ENCODE assay signal across 8 mouse cellular contexts in genomic region chr10:111925489-111925860, GRCm38 (mm10). TPM values are rescaled to one million over a fixed set of nuclear protein-coding genes. Genes with fewer than 3 reads are reported as not detected.
DNase-seq lines count a peak whose midpoint lies in the region; ATAC-seq lines count a peak whose summit lies in the region.

No protein-coding gene starts in this region.

- 4% methylated on average over 10 of the region's 10 CpGs for WGBS in heart, embryonic 13.5 days
- WGBS in kidney, embryonic 16.5 days, result 2% methylated on average over 10 of the region's 10 CpGs
- WGBS in limb, embryonic 15.5 days, result 3% methylated on average over 10 of the region's 10 CpGs
- 4% methylated on average over 10 of the region's 10 CpGs for WGBS in stomach, embryonic 16.5 days

- peak; percentile 66 for DNase-seq in CD4-positive helper T cell, adult 2 months (ENCODE audit: low read depth, low spot score)
- peak; percentile 67 for DNase-seq in brain, embryonic 18.5 days (ENCODE audit: low read depth, low spot score)
- peak; percentile 68 for DNase-seq in fibroblast of lung, adult 2 months (ENCODE audit: low read depth)
- peak; percentile 94 for DNase-seq in neural tube, embryonic 10.5 days (ENCODE audit: extremely low spot score, low spot score)

- H3K27ac ChIP-seq in heart, embryonic 13.5 days (replicated peaks), result no peak overlapping the region
- no peak overlapping the region for H3K27ac ChIP-seq in kidney, embryonic 16.5 days (ENCODE audit: low read length)
- no peak overlapping the region for H3K27ac ChIP-seq in limb, embryonic 15.5 days
- peak overlapping the region; percentile 66; the same call in 1 of the 2 replicates for H3K27ac ChIP-seq in stomach, embryonic 16.5 days (ENCODE audit: low read length)

- H3K9me3 ChIP-seq in heart, embryonic 13.5 days, result no peaks in the 10 kb centered on the region
- no peaks in the 10 kb centered on the region for H3K9me3 ChIP-seq in kidney, embryonic 16.5 days (ENCODE audit: low read length)
- H3K9me3 ChIP-seq in limb, embryonic 15.5 days, result no peaks in the 10 kb centered on the region
- H3K9me3 ChIP-seq in stomach, embryonic 16.5 days (replicated peaks; ENCODE audit: control insufficient read depth, low read length), result no peaks in the 10 kb centered on the region

- peaks cover 20% of the 10 kb centered on the region for H3K4me1 ChIP-seq in heart, embryonic 13.5 days
- peaks cover 27% of the 10 kb centered on the region for H3K4me1 ChIP-seq in kidney, embryonic 16.5 days (ENCODE audit: insufficient read depth, low read length)
- peaks cover 16% of the 10 kb centered on the region for H3K4me1 ChIP-seq in limb, embryonic 15.5 days
- peaks cover 10% of the 10 kb centered on the region for H3K4me1 ChIP-seq in stomach, embryonic 16.5 days (ENCODE audit: control insufficient read depth, insufficient read depth, low read length)

- 0 out of 2 replicates have a peak, but pooled peaks cover 4% of the 10 kb centered on the region for H3K27me3 ChIP-seq in heart, embryonic 13.5 days (replicated peaks)
- H3K27me3 ChIP-seq in kidney, embryonic 16.5 days (ENCODE audit: insufficient read depth, low read length), result 0 out of 2 replicates have a peak, but pooled peaks cover 6% of the 10 kb centered on the region
- no peaks in the 10 kb centered on the region for H3K27me3 ChIP-seq in limb, embryonic 15.5 days
- H3K27me3 ChIP-seq in stomach, embryonic 16.5 days (ENCODE audit: control insufficient read depth, insufficient read depth, low read length), result no peaks in the 10 kb centered on the region

- ATAC-seq in heart, embryonic 13.5 days (ENCODE audit: extremely low read depth, insufficient number of reproducible peaks, low FRiP score, low TSS enrichment), result no peak
- ATAC-seq in kidney, embryonic 16.5 days (ENCODE audit: low FRiP score, low TSS enrichment), result peak; percentile 62; the same call in 1 of the 2 replicates
- peak; percentile 61; the same call in 1 of the 2 replicates for ATAC-seq in limb, embryonic 15.5 days (ENCODE audit: insufficient number of reproducible peaks, low FRiP score, low TSS enrichment, low read depth)
- ATAC-seq in stomach, embryonic 16.5 days (ENCODE audit: insufficient read depth, low FRiP score), result peak; percentile 62; the same call in 1 of the 2 replicates

- H3K9ac ChIP-seq in heart, embryonic 13.5 days, result no peak overlapping the region; the same call in 1 of the 2 replicates
- H3K9ac ChIP-seq in kidney, embryonic 16.5 days (replicated peaks; ENCODE audit: low read length), result no peak overlapping the region
- H3K9ac ChIP-seq in limb, embryonic 15.5 days, result no peak overlapping the region
- no peak overlapping the region for H3K9ac ChIP-seq in stomach, embryonic 16.5 days (ENCODE audit: low read length)

- H3K4me2 ChIP-seq in heart, embryonic 13.5 days, result peak overlapping the region; percentile 46
- H3K4me2 ChIP-seq in kidney, embryonic 16.5 days (replicated peaks; ENCODE audit: low read depth, low read length), result peak overlapping the region; percentile 43
- H3K4me2 ChIP-seq in limb, embryonic 15.5 days, result peak overlapping the region; percentile 39
- peak overlapping the region; percentile 44 for H3K4me2 ChIP-seq in stomach, embryonic 16.5 days (ENCODE audit: low read depth, low read length)

- no peaks in the 10 kb centered on the region for H3K36me3 ChIP-seq in heart, embryonic 13.5 days
- H3K36me3 ChIP-seq in kidney, embryonic 16.5 days (ENCODE audit: insufficient read depth, low read length), result no peaks in the 10 kb centered on the region
- H3K36me3 ChIP-seq in limb, embryonic 15.5 days, result no peaks in the 10 kb centered on the region
- no peaks in the 10 kb centered on the region for H3K36me3 ChIP-seq in stomach, embryonic 16.5 days (ENCODE audit: control insufficient read depth, insufficient read depth, low read length)

- H3K4me3 ChIP-seq in heart, embryonic 13.5 days, result no peak overlapping the region
- no peak overlapping the region; the same call in 1 of the 2 replicates for H3K4me3 ChIP-seq in kidney, embryonic 16.5 days (ENCODE audit: low read length)
- peak overlapping the region; percentile 17; the same call in 1 of the 2 replicates for H3K4me3 ChIP-seq in limb, embryonic 15.5 days
- peak overlapping the region; percentile 16; the same call in 1 of the 2 replicates for H3K4me3 ChIP-seq in stomach, embryonic 16.5 days (replicated peaks; ENCODE audit: low read length)

RNA-seq across cellular contexts. Expression of gene Krr1, which starts 47.0 kb away (rescaled TPM):
- 22.7 and 25.9 TPM in 2 replicates for polyA plus RNA-seq in heart, embryonic 13.5 days (2015; fragmentation: Nextera tagmentation; extraction: Ambion mirVana)
- 48.7 and 49.2 TPM in 2 replicates for polyA plus RNA-seq in kidney, embryonic 16.5 days (2015; fragmentation: Nextera tagmentation; extraction: Ambion mirVana)
- polyA plus RNA-seq in limb, embryonic 15.5 days (2015; fragmentation: Nextera tagmentation; extraction: Ambion mirVana), result 38.5 and 42.9 TPM in 2 replicates
- polyA plus RNA-seq in stomach, embryonic 16.5 days (2015; fragmentation: Nextera tagmentation; extraction: Ambion mirVana), result 38.0 and 40.2 TPM in 2 replicates

Comparison
In these comparisons a context has a peak if more than half of its experiments do, and no peak if none do; other contexts are left out.
1. H3K4me3 ChIP-seq: peak in limb, embryonic 15.5 days (single experiment) and stomach, embryonic 16.5 days (single experiment); none in heart, embryonic 13.5 days (single experiment) and kidney, embryonic 16.5 days (single experiment).
2. Peak in every context shown above with its lines, with median percentiles within 50 percentile points of each other: DNase-seq and H3K4me2 ChIP-seq.